Mouse (Mus musculus) lung, postnatal 0 days (tissue): ENCODE measurements around the gene Ggt5.
A peak's percentile ranks its signal among the peaks of the same experiment; 100 is the strongest.

Experiments
- CTCF ChIP-seq: IDR thresholded peaks from 2 replicates; pipeline ENCODE4 v1.5.1; 2016; ENCODE audit warnings: antibody characterized with exemption, mild to moderate bottlenecking
- EP300 ChIP-seq: IDR thresholded peaks from 2 replicates; pipeline ENCODE4 v1.6.1; 2016; ENCODE audit warnings: antibody characterized with exemption, mild to moderate bottlenecking, control low read depth

- TF ChIP-seq CTCF (no peak), EP300 (peak; percentile 51; the same call in 1 of the 2 replicates)
Measured at GRCm38 (mm10) chr10:75632633-75633032, 43.5 kb downstream of the Ggt5 start.
